Mouse (Mus musculus): Measurements from ENCODE around the gene Rpl21. TPM values are rescaled to one million over a fixed set of nuclear protein-coding genes. Genes with fewer than 3 reads are reported as not detected.

Rpl21 gene
- polyA plus RNA-seq, 1 experiment from 2014 or later = 487 TPM

GRCm38 (mm10) chr5:146794084-146794852 is 38.4 kb upstream of the Rpl21 start:
- Histone ChIP-seq H3K4me3 (ENCODE audit: low read depth, low read length) (peak overlapping the region; percentile 94), H3K27ac (ENCODE audit: low read depth, low read length) (peak overlapping the region; percentile 90), H3K9ac (ENCODE audit: low read length) (peak overlapping the region; percentile 93), H3K4me2 (ENCODE audit: low read depth) (peak overlapping the region; percentile 77), H3K9me3 (ENCODE audit: control insufficient read depth, low read length) (no peaks in the 10 kb centered on the region), H3K36me3 (ENCODE audit: control insufficient read depth, insufficient read depth, low read length) (no peaks in the 10 kb centered on the region), H3K27me3 (ENCODE audit: control insufficient read depth, insufficient read depth, low read length) (no peaks in the 10 kb centered on the region), H3K4me1 (ENCODE audit: control insufficient read depth, insufficient read depth, low read length) (peaks cover 8% of the 10 kb centered on the region)
- WGBS = under 1% methylated on average over 65 of the region's 83 CpGs
- DNase-seq (ENCODE audit: low spot score) = peak; percentile 57
- ATAC-seq (ENCODE audit: insufficient read depth, low FRiP score, low TSS enrichment) = peak; percentile 67

GRCm38 (mm10) chr5:146794853-146795252 is 37.8 kb upstream of the Rpl21 start, which contains the start of gene Usp12:
Gene Usp12 (minus strand): TSS chr5:146795006.
- ATAC-seq (ENCODE audit: insufficient read depth, low FRiP score, low TSS enrichment) (peak; percentile 94), DNase-seq (ENCODE audit: low spot score) (peak; percentile 99)
- H3K4me1 ChIP-seq (ENCODE audit: control insufficient read depth, insufficient read depth, low read length) = peaks cover 8% of the 10 kb centered on the region
- peak within 1 kb of the TSS; percentile 94 for H3K4me3 ChIP-seq (ENCODE audit: low read depth, low read length)
- 0% methylated on average over 16 of the region's 51 CpGs for WGBS
- H3K4me2 ChIP-seq (ENCODE audit: low read depth) = peak within 1 kb of the TSS; percentile 77
- no peaks in the 10 kb centered on the region for H3K9me3 ChIP-seq (ENCODE audit: control insufficient read depth, low read length)
- peak within 1 kb of the TSS; percentile 93 for H3K9ac ChIP-seq (ENCODE audit: low read length)
- peak within 1 kb of the TSS; percentile 90 for H3K27ac ChIP-seq (ENCODE audit: low read depth, low read length)
- H3K36me3 ChIP-seq (ENCODE audit: control insufficient read depth, insufficient read depth, low read length) = no peaks in the 10 kb centered on the region
- H3K27me3 ChIP-seq (ENCODE audit: control insufficient read depth, insufficient read depth, low read length) = no peaks in the 10 kb centered on the region

GRCm38 (mm10) chr5:146795728-146796127 is 37.0 kb upstream of the Rpl21 start:
- ATAC-seq (ENCODE audit: insufficient read depth, low FRiP score, low TSS enrichment) = no peak
- no peak for DNase-seq (ENCODE audit: low spot score)
- 77% methylated on average over 13 of the region's 13 CpGs for WGBS

GRCm38 (mm10) chr5:146798031-146798430 is 34.7 kb upstream of the Rpl21 start:
- Histone ChIP-seq H3K9ac (ENCODE audit: low read length) (no peak overlapping the region), H3K4me2 (ENCODE audit: low read depth) (no peak overlapping the region), H3K9me3 (ENCODE audit: control insufficient read depth, low read length) (no peaks in the 10 kb centered on the region), H3K36me3 (ENCODE audit: control insufficient read depth, insufficient read depth, low read length) (no peaks in the 10 kb centered on the region), H3K4me1 (ENCODE audit: control insufficient read depth, insufficient read depth, low read length) (peaks cover 5% of the 10 kb centered on the region), H3K4me3 (ENCODE audit: low read depth, low read length) (no peak overlapping the region), H3K27me3 (ENCODE audit: control insufficient read depth, insufficient read depth, low read length) (no peaks in the 10 kb centered on the region), H3K27ac (ENCODE audit: low read depth, low read length) (no peak overlapping the region)
- ATAC-seq (ENCODE audit: insufficient read depth, low FRiP score, low TSS enrichment) (no peak), DNase-seq (ENCODE audit: low spot score) (no peak)
- WGBS = 55% methylated on average over 9 of the region's 9 CpGs

More at GRCm38 (mm10) chr5:146795728-146796127, 37.0 kb upstream of the Rpl21 start:
- Histone ChIP-seq H3K9ac (ENCODE audit: low read length) (no peak overlapping the region), H3K27ac (ENCODE audit: low read depth, low read length) (no peak overlapping the region), H3K4me3 (ENCODE audit: low read depth, low read length) (no peak overlapping the region), H3K27me3 (ENCODE audit: control insufficient read depth, insufficient read depth, low read length) (no peaks in the 10 kb centered on the region), H3K36me3 (ENCODE audit: control insufficient read depth, insufficient read depth, low read length) (no peaks in the 10 kb centered on the region), H3K9me3 (ENCODE audit: control insufficient read depth, low read length) (no peaks in the 10 kb centered on the region), H3K4me1 (ENCODE audit: control insufficient read depth, insufficient read depth, low read length) (peaks cover 8% of the 10 kb centered on the region), H3K4me2 (ENCODE audit: low read depth) (no peak overlapping the region)

GRCm38 (mm10) chr5:146806004-146806430 is 26.7 kb upstream of the Rpl21 start:
- Histone ChIP-seq H3K36me3 (ENCODE audit: control insufficient read depth, insufficient read depth, low read length) (no peaks in the 10 kb centered on the region), H3K27me3 (ENCODE audit: control insufficient read depth, insufficient read depth, low read length) (no peaks in the 10 kb centered on the region), H3K9ac (ENCODE audit: low read length) (no peak overlapping the region), H3K9me3 (ENCODE audit: control insufficient read depth, low read length) (no peaks in the 10 kb centered on the region), H3K27ac (ENCODE audit: low read depth, low read length) (no peak overlapping the region), H3K4me1 (ENCODE audit: control insufficient read depth, insufficient read depth, low read length) (no peaks in the 10 kb centered on the region), H3K4me2 (ENCODE audit: low read depth) (no peak overlapping the region), H3K4me3 (ENCODE audit: low read depth, low read length) (no peak overlapping the region)
- ATAC-seq (ENCODE audit: insufficient read depth, low FRiP score, low TSS enrichment) (no peak), DNase-seq (ENCODE audit: low spot score) (no peak)
- 76% methylated on average over 8 of the region's 8 CpGs for WGBS

GRCm38 (mm10) chr5:146809951-146810350 is 22.7 kb upstream of the Rpl21 start:
- no peaks in the 10 kb centered on the region for H3K9me3 ChIP-seq (ENCODE audit: control insufficient read depth, low read length)
- no peaks in the 10 kb centered on the region for H3K4me1 ChIP-seq (ENCODE audit: control insufficient read depth, insufficient read depth, low read length)
- no peaks in the 10 kb centered on the region for H3K27me3 ChIP-seq (ENCODE audit: control insufficient read depth, insufficient read depth, low read length)
- ATAC-seq (ENCODE audit: insufficient read depth, low FRiP score, low TSS enrichment) = no peak
- H3K36me3 ChIP-seq (ENCODE audit: control insufficient read depth, insufficient read depth, low read length) = no peaks in the 10 kb centered on the region
- H3K27ac ChIP-seq (ENCODE audit: low read depth, low read length) = no peak overlapping the region
- DNase-seq (ENCODE audit: low spot score) = no peak
- 75% methylated on average over 5 of the region's 5 CpGs for WGBS
- H3K4me3 ChIP-seq (ENCODE audit: low read depth, low read length) = no peak overlapping the region
- H3K9ac ChIP-seq (ENCODE audit: low read length) = no peak overlapping the region
- H3K4me2 ChIP-seq (ENCODE audit: low read depth) = no peak overlapping the region

- Histone ChIP-seq H3K4me1 (ENCODE audit: control insufficient read depth, insufficient read depth, low read length) (no peaks in the 10 kb centered on the region), H3K9ac (ENCODE audit: low read length) (no peak overlapping the region), H3K27ac (ENCODE audit: low read depth, low read length) (no peak overlapping the region), H3K4me2 (ENCODE audit: low read depth) (no peak overlapping the region), H3K36me3 (ENCODE audit: control insufficient read depth, insufficient read depth, low read length) (no peaks in the 10 kb centered on the region), H3K4me3 (ENCODE audit: low read depth, low read length) (no peak overlapping the region), H3K27me3 (ENCODE audit: control insufficient read depth, insufficient read depth, low read length) (no peaks in the 10 kb centered on the region), H3K9me3 (ENCODE audit: control insufficient read depth, low read length) (no peaks in the 10 kb centered on the region)
- ATAC-seq (ENCODE audit: insufficient read depth, low FRiP score, low TSS enrichment) (no peak), DNase-seq (ENCODE audit: low spot score) (no peak)
- WGBS = 91% methylated on average over 5 of the region's 5 CpGs
Observed at GRCm38 (mm10) chr5:146812866-146813265, 19.8 kb upstream of the Rpl21 start.

GRCm38 (mm10) chr5:146813421-146813820 is 19.3 kb upstream of the Rpl21 start:
- 84% methylated on average over 4 of the region's 4 CpGs for WGBS
- Histone ChIP-seq H3K9ac (ENCODE audit: low read length) (no peak overlapping the region), H3K27ac (ENCODE audit: low read depth, low read length) (no peak overlapping the region), H3K27me3 (ENCODE audit: control insufficient read depth, insufficient read depth, low read length) (no peaks in the 10 kb centered on the region), H3K9me3 (ENCODE audit: control insufficient read depth, low read length) (no peaks in the 10 kb centered on the region), H3K36me3 (ENCODE audit: control insufficient read depth, insufficient read depth, low read length) (no peaks in the 10 kb centered on the region), H3K4me1 (ENCODE audit: control insufficient read depth, insufficient read depth, low read length) (no peaks in the 10 kb centered on the region), H3K4me2 (ENCODE audit: low read depth) (no peak overlapping the region), H3K4me3 (ENCODE audit: low read depth, low read length) (no peak overlapping the region)
- ATAC-seq (ENCODE audit: insufficient read depth, low FRiP score, low TSS enrichment) (no peak), DNase-seq (ENCODE audit: low spot score) (no peak)

GRCm38 (mm10) chr5:146815394-146815793 is 17.3 kb upstream of the Rpl21 start:
- H3K36me3 ChIP-seq (ENCODE audit: control insufficient read depth, insufficient read depth, low read length) = no peaks in the 10 kb centered on the region
- H3K27me3 ChIP-seq (ENCODE audit: control insufficient read depth, insufficient read depth, low read length) = no peaks in the 10 kb centered on the region
- no peak overlapping the region for H3K27ac ChIP-seq (ENCODE audit: low read depth, low read length)
- H3K9me3 ChIP-seq (ENCODE audit: control insufficient read depth, low read length) = no peaks in the 10 kb centered on the region
- DNase-seq (ENCODE audit: low spot score) (no peak), ATAC-seq (ENCODE audit: insufficient read depth, low FRiP score, low TSS enrichment) (no peak)
- no peak overlapping the region for H3K4me2 ChIP-seq (ENCODE audit: low read depth)
- no peak overlapping the region for H3K9ac ChIP-seq (ENCODE audit: low read length)
- H3K4me1 ChIP-seq (ENCODE audit: control insufficient read depth, insufficient read depth, low read length) = no peaks in the 10 kb centered on the region
- 69% methylated on average over 4 of the region's 4 CpGs for WGBS
- H3K4me3 ChIP-seq (ENCODE audit: low read depth, low read length) = no peak overlapping the region

Data from neural tube, embryonic 11.5 days (tissue).